Mouse (Mus musculus) stomach, postnatal 0 days (tissue): ENCODE results near the gene Strc. TPM values are rescaled to one million over a fixed set of nuclear protein-coding genes. Genes with fewer than 3 reads are reported as not detected.
A peak's percentile ranks its signal among the peaks of the same experiment; 100 is the strongest.

Experiments
- ATAC-seq: fragments of 200-750 bp; cut with Nextera tagmentation; 2 replicates; pipeline ENCODE4 v1.8.0; 2017; ENCODE audit not compliant: low FRiP score, low TSS enrichment
- DNase-seq: peaks from one replicate; pipeline ENCODE4 v3.0.0-alpha.2; 2016; ENCODE audit warnings: low spot score
- H3K27ac ChIP-seq: fragments of 300-500 bp; sonication (generic); replicated peaks from 2 replicates; pipeline ENCODE4 v1.5.1; 2014; ENCODE audit warnings: mild to moderate bottlenecking, control low read depth
- H3K27me3 ChIP-seq: fragments of 300-500 bp; sonication (generic); 2 replicates; pipeline ENCODE4 v1.6.1; 2014; ENCODE audit warnings: low read length; ENCODE audit not compliant: control insufficient read depth, insufficient read depth
- H3K36me3 ChIP-seq: fragments of 300-500 bp; sonication (generic); 2 replicates; pipeline ENCODE4 v1.6.1; 2014; ENCODE audit warnings: low read length, mixed read lengths; ENCODE audit not compliant: control insufficient read depth, insufficient read depth
- H3K4me1 ChIP-seq: fragments of 300-500 bp; sonication (generic); replicated peaks from 2 replicates; pipeline ENCODE4 v1.6.1; 2014; ENCODE audit warnings: antibody characterized with exemption; ENCODE audit not compliant: control insufficient read depth, insufficient read depth
- H3K4me2 ChIP-seq: fragments of 300-500 bp; sonication (generic); replicated peaks from 2 replicates; pipeline ENCODE4 v1.6.1; 2014; ENCODE audit warnings: low read depth, mild to moderate bottlenecking, control low read depth, moderate library complexity
- H3K4me3 ChIP-seq: fragments of 300-500 bp; sonication (generic); 2 replicates; pipeline ENCODE4 v1.5.1; 2014; ENCODE audit warnings: low read depth, low read length, control low read depth
- H3K9ac ChIP-seq: fragments of 300-500 bp; sonication (generic); 2 replicates; pipeline ENCODE4 v1.6.1; 2014; ENCODE audit warnings: mild to moderate bottlenecking, low read length, control low read depth, mixed read lengths
- H3K9me3 ChIP-seq: fragments of 300-500 bp; sonication (generic); 2 replicates; pipeline ENCODE4 v1.6.1; 2016; ENCODE audit warnings: low read length; ENCODE audit not compliant: control insufficient read depth
- CTCF ChIP-seq: IDR thresholded peaks from 2 replicates; pipeline ENCODE4 v1.5.1; 2016; ENCODE audit warnings: antibody characterized with exemption, low read depth, mild to moderate bottlenecking, moderate library complexity
- EP300 ChIP-seq: optimal IDR thresholded peaks from 2 replicates; pipeline ENCODE3; 2016; ENCODE audit warnings: antibody characterized with exemption
- WGBS: fragments of 180-500 bp; shearing (Covaris S2); extraction: QIAGEN DNeasy Blood & Tissue Kit; methylation state at CpG from one replicate; pipeline ENCODE4 v1.1.7; 2014; 5-methylcytosine and 5-hydroxymethylcytosine counted together
- polyA plus RNA-seq: library from polyadenylated mRNA; unstranded; fragments of >200 nt; fragmentation: Nextera tagmentation; extraction: Ambion mirVana; gene quantifications from 2 replicates; pipeline ENCODE4 v1.2.1, GENCODE M21; 2015

Strc gene
- polyA plus RNA-seq, 1 experiment from 2014 or later = 0.01 TPM

DNA sequence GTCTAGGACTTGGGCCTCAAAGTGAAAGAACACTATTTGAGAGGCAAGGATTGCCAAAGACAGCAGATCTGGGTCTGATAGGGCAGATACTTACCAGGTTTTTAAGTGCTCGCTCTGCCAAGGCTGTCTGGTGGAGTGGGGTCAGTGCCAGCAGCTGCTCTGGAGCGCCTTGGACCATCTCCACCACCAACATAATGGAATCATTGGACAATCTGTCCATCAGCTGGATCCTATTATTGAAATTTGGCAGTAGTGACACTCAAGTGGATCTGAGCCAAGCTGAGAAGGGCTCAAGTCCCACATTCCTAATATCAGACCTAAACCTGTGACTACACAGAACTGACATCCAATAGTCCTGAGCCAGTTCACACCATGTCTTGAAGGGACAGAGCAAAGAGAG, 18.1 kb downstream of the Strc start:
- Histone ChIP-seq H3K9ac (no peak overlapping the region), H3K27me3 (no peaks in the 10 kb centered on the region), H3K27ac (no peak overlapping the region), H3K9me3 (no peaks in the 10 kb centered on the region), H3K4me3 (no peak overlapping the region), H3K4me1 (no peaks in the 10 kb centered on the region), H3K36me3 (no peaks in the 10 kb centered on the region), H3K4me2 (no peak overlapping the region)
- ATAC-seq (no peak), DNase-seq (no peak)
- TF ChIP-seq EP300 = no peak
- TF ChIP-seq CTCF = no peak
- WGBS = 78% methylated on average over 2 of the region's 2 CpGs

- Histone ChIP-seq H3K4me3 (no peak overlapping the region), H3K9ac (no peak overlapping the region), H3K27ac (no peak overlapping the region), H3K27me3 (no peaks in the 10 kb centered on the region), H3K9me3 (no peaks in the 10 kb centered on the region), H3K4me1 (no peaks in the 10 kb centered on the region), H3K36me3 (no peaks in the 10 kb centered on the region; the same call in 1 of the 2 replicates), H3K4me2 (no peak overlapping the region)
- WGBS = 85% methylated on average over 3 of the region's 3 CpGs
- DNase-seq = no peak
- TF ChIP-seq CTCF (no peak), EP300 (no peak)
- no peak for ATAC-seq
Measured at GRCm38 (mm10) chr2:121363656-121364055, 23.3 kb downstream of the Strc start.

GRCm38 (mm10) chr2:121359461-121359860, 27.5 kb downstream of the Strc start:
- ATAC-seq (no peak), DNase-seq (no peak)
- H3K4me3 ChIP-seq = no peak overlapping the region
- no peaks in the 10 kb centered on the region for H3K27me3 ChIP-seq
- 52% methylated on average over 4 of the region's 4 CpGs for WGBS
- no peaks in the 10 kb centered on the region for H3K4me1 ChIP-seq
- H3K27ac ChIP-seq = no peak overlapping the region
- H3K36me3 ChIP-seq = no peaks in the 10 kb centered on the region; the same call in 1 of the 2 replicates
- TF ChIP-seq EP300 (no peak), CTCF (no peak)
- no peak overlapping the region for H3K9ac ChIP-seq
- H3K9me3 ChIP-seq = no peaks in the 10 kb centered on the region
- H3K4me2 ChIP-seq = peak overlapping the region; percentile 60; the same call in 1 of the 2 replicates

GRCm38 (mm10) chr2:121358381-121358780, 28.6 kb downstream of the Strc start:
- peak; percentile 93 for DNase-seq
- H3K4me1 ChIP-seq = no peaks in the 10 kb centered on the region
- WGBS = 1% methylated on average over 16 of the region's 16 CpGs
- H3K9ac ChIP-seq = peak overlapping the region; percentile 59; the same call in 1 of the 2 replicates
- H3K27ac ChIP-seq = peak overlapping the region; percentile 87
- peak overlapping the region; percentile 46 for H3K4me3 ChIP-seq
- no peaks in the 10 kb centered on the region; the same call in 1 of the 2 replicates for H3K36me3 ChIP-seq
- no peaks in the 10 kb centered on the region for H3K9me3 ChIP-seq
- no peaks in the 10 kb centered on the region for H3K27me3 ChIP-seq
- no peak for TF ChIP-seq EP300
- TF ChIP-seq CTCF = no peak
- peak overlapping the region; percentile 60 for H3K4me2 ChIP-seq
- ATAC-seq = peak; percentile 88

DNA sequence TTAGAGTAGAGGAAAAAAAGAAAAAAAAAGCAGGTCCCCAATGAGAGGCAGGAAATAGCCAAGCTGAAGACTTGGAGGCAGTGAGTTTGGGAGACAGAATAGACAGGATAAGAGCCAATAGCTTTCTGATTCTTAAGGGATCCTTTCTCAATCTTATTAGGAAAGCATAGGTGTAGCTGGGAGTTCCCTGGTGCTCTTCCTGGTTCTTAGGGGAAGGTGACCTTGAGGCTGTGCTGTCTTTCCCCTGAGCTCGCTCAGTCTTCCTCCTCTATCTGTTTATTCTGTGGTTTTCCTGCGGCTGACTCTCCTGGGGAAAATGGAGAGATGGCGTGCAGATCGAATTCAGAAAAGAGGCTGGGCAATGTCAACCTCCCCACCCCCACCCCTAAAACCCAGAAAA, 29.0 kb downstream of the Strc start:
- Histone ChIP-seq H3K4me2 (peak overlapping the region; percentile 60), H3K27me3 (no peaks in the 10 kb centered on the region), H3K4me1 (no peaks in the 10 kb centered on the region), H3K36me3 (no peaks in the 10 kb centered on the region; the same call in 1 of the 2 replicates), H3K27ac (peak overlapping the region; percentile 87), H3K4me3 (peak overlapping the region; percentile 46), H3K9ac (peak overlapping the region; percentile 43; the same call in 1 of the 2 replicates), H3K9me3 (no peaks in the 10 kb centered on the region)
- DNase-seq (no peak), ATAC-seq (peak; percentile 34)
- 0% methylated on average over 4 of the region's 4 CpGs for WGBS
- no peak for TF ChIP-seq CTCF
- TF ChIP-seq EP300 = no peak

GRCm38 (mm10) chr2:121357494-121357893, 29.5 kb downstream of the Strc start, which contains the start of gene Ckmt1:
Gene Ckmt1 (plus strand): TSS chr2:121357714.
- Histone ChIP-seq H3K4me1 (no peaks in the 10 kb centered on the region), H3K9me3 (no peaks in the 10 kb centered on the region), H3K4me3 (peak within 1 kb of the TSS; percentile 46), H3K27ac (peak within 1 kb of the TSS; percentile 87), H3K36me3 (no peaks in the 10 kb centered on the region; the same call in 1 of the 2 replicates), H3K9ac (peak within 1 kb of the TSS; percentile 59; the same call in 1 of the 2 replicates), H3K4me2 (peak within 1 kb of the TSS; percentile 60), H3K27me3 (no peaks in the 10 kb centered on the region)
- ATAC-seq (peak; percentile 80), DNase-seq (peak; percentile 63)
- 36% methylated on average over 5 of the region's 5 CpGs for WGBS
- TF ChIP-seq EP300 (no peak), CTCF (no peak)
